ENCODE assay signal across 8 mouse cellular contexts in genomic region chr4:94614627-94615006, GRCm38 (mm10). TPM values are rescaled to one million over a fixed set of nuclear protein-coding genes. Genes with fewer than 3 reads are reported as not detected.
DNase-seq lines count a peak whose midpoint lies in the region; ATAC-seq and TF ChIP-seq lines count a peak whose summit lies in the region.

No protein-coding gene starts in this region.

- no peaks in the 10 kb centered on the region for H3K9me3 ChIP-seq in heart, embryonic 14.5 days (ENCODE audit: control insufficient read depth, low read length)
- no peaks in the 10 kb centered on the region for H3K9me3 ChIP-seq in hindbrain, embryonic 10.5 days

- in situ Hi-C loops in Patski (cut with MboI; ENCODE audit: low pct_unique_long_range_greater_than_20kb), result no loop called here

- H3K4me2 ChIP-seq in heart, embryonic 14.5 days (ENCODE audit: low read length), result peak overlapping the region; percentile 79

- CTCF ChIA-PET in Patski (lab: Charles Lee), result no interaction called here

- peaks cover 0 to 7% of the 10 kb centered on the region in 2 experiments; a peak in 1 of 4 replicates for H3K4me1 ChIP-seq in heart, embryonic 14.5 days (ENCODE audit: control insufficient read depth in 2 of 2, insufficient read depth in 2 of 2, low read length in 2 of 2)
- H3K4me1 ChIP-seq in hindbrain, embryonic 10.5 days (replicated peaks), result peaks cover 15% of the 10 kb centered on the region

- H3K27me3 ChIP-seq in heart, embryonic 14.5 days (ENCODE audit: control insufficient read depth, insufficient read depth, low read length), result no peaks in the 10 kb centered on the region
- no peaks in the 10 kb centered on the region for H3K27me3 ChIP-seq in Patski
- H3K27me3 ChIP-seq in hindbrain, embryonic 10.5 days (ENCODE audit: insufficient read depth, poor library complexity, severe bottlenecking), result no peaks in the 10 kb centered on the region

- H3K9ac ChIP-seq in heart, embryonic 14.5 days (ENCODE audit: low read length), result peak overlapping the region; percentile 82

- WGBS in heart, embryonic 14.5 days, result under 1% methylated on average over 18 of the region's 18 CpGs
- WGBS in hindbrain, embryonic 10.5 days, result under 1% methylated on average over 18 of the region's 18 CpGs

- peak overlapping the region; percentile 60 to 73 for H3K4me3 ChIP-seq in heart, embryonic 14.5 days (ENCODE audit: control insufficient read depth in 1 of 2, insufficient read depth in 1 of 2, low read depth in 1 of 2, low read length in 2 of 2)
- peak overlapping the region; percentile 74 for H3K4me3 ChIP-seq in hindbrain, embryonic 10.5 days

- peak; percentile 56 for ATAC-seq in heart, embryonic 14.5 days (ENCODE audit: insufficient number of reproducible peaks, insufficient read depth, low FRiP score, low read depth)
- peak; percentile 62 for ATAC-seq in Patski
- peak; percentile 63 for ATAC-seq in megakaryocyte-erythroid progenitor cell, adult 5-6 weeks (replicated peaks; ENCODE audit: low FRiP score, low TSS enrichment, poor library complexity, severe bottlenecking)

- POLR2A ChIA-PET in Patski (lab: Charles Lee), result interaction anchor here (1.4 to 1.6 kb wide), 2 partner anchors 9 to 14 kb away, joined by 3 read pairs; no protein-coding TSS in a partner anchor

- no peaks in the 10 kb centered on the region for H3K36me3 ChIP-seq in heart, embryonic 14.5 days (ENCODE audit: control insufficient read depth, insufficient read depth, low read length)
- H3K36me3 ChIP-seq in hindbrain, embryonic 10.5 days, result peaks cover 3% of the 10 kb centered on the region; the same call in 1 of the 2 replicates

- peak overlapping the region; percentile 10 to 35; a peak in 3 of 4 replicates for H3K27ac ChIP-seq in heart, embryonic 14.5 days (replicated peaks in 1 of 2; ENCODE audit: control insufficient read depth in 1 of 2, insufficient read depth in 1 of 2, low read depth in 2 of 2, low read length in 2 of 2)
- peak overlapping the region; percentile 90 for H3K27ac ChIP-seq in hindbrain, embryonic 10.5 days

- no peak for DNase-seq in heart, postnatal 10 days
- no peak for DNase-seq in Patski (ENCODE audit: low read depth, low spot score)
- no peak for DNase-seq in hindbrain, embryonic 10.5 days (ENCODE audit: low spot score)
- DNase-seq in ovary, adult 18-20 months (ENCODE audit: low spot score), result no peak
- no peak for DNase-seq in cerebellum, adult 8-10 months
- DNase-seq in testis, postnatal 10 days (ENCODE audit: low spot score), result no peak

- no peak for TF ChIP-seq CTCF in Patski (IDR thresholded peaks at IDR 0.05)

- intact Hi-C loops in heart, postnatal 10 days (cut with DNase I), result no loop called here

RNA-seq across cellular contexts. Expression of gene Ift74, which starts 0.3 kb away (rescaled TPM):
- polyA plus RNA-seq in heart, embryonic 14.5 days (2014; fragmentation: Nextera tagmentation; extraction: Ambion mirVana), result 11.7 and 15.1 TPM in 2 replicates
- total RNA-seq in heart, postnatal 10 days (2021), result 1 to 10 TPM; 6.8 to 7.4 TPM
- polyA plus RNA-seq in Patski (2021), result 46.5 TPM
- 36.7 and 53.1 TPM in 2 replicates for polyA plus RNA-seq in hindbrain, embryonic 10.5 days (2016; fragmentation: Nextera tagmentation; extraction: Ambion mirVana)
- 6.9 and 8.2 TPM in 2 replicates for total RNA-seq in megakaryocyte-erythroid progenitor cell, adult 5-6 weeks (2014; fragmentation: Nextera tagmentation)
- 18.3 and 20.9 TPM in 2 replicates for total RNA-seq in megakaryocyte-erythroid progenitor cell, adult 5-6 weeks (2017)

RNA-seq across cellular contexts. Expression of gene Plaa, which starts 11.6 kb away (rescaled TPM):
- 55.7 and 59.3 TPM in 2 replicates for polyA plus RNA-seq in heart, embryonic 14.5 days (2014; fragmentation: Nextera tagmentation; extraction: Ambion mirVana)
- 10 to 100 TPM; 48.7 to 49.1 TPM for total RNA-seq in heart, postnatal 10 days (2021)
- polyA plus RNA-seq in Patski (2021), result 51.6 TPM
- polyA plus RNA-seq in hindbrain, embryonic 10.5 days (2016; fragmentation: Nextera tagmentation; extraction: Ambion mirVana), result 70.1 and 89.9 TPM in 2 replicates
- total RNA-seq in megakaryocyte-erythroid progenitor cell, adult 5-6 weeks (2014; fragmentation: Nextera tagmentation), result 53.9 and 74.0 TPM in 2 replicates
- total RNA-seq in megakaryocyte-erythroid progenitor cell, adult 5-6 weeks (2017), result 131 and 154 TPM in 2 replicates

RNA-seq across cellular contexts. Expression of gene Lrrc19, which starts 35.3 kb away (rescaled TPM):
- polyA plus RNA-seq in heart, embryonic 14.5 days (2014; fragmentation: Nextera tagmentation; extraction: Ambion mirVana), result 0.16 and 0.26 TPM in 2 replicates
- not detected for total RNA-seq in heart, postnatal 10 days (2021)
- 0.12 TPM for polyA plus RNA-seq in Patski (2021)
- polyA plus RNA-seq in hindbrain, embryonic 10.5 days (2016; fragmentation: Nextera tagmentation; extraction: Ambion mirVana), result 0.92 and 1.0 TPM in 2 replicates
- not detected in 2 replicates for total RNA-seq in megakaryocyte-erythroid progenitor cell, adult 5-6 weeks (2014; fragmentation: Nextera tagmentation)
- not detected in 2 replicates for total RNA-seq in megakaryocyte-erythroid progenitor cell, adult 5-6 weeks (2017)

RNA-seq across cellular contexts. Expression of gene Caap1, which starts 58.0 kb away (rescaled TPM):
- polyA plus RNA-seq in heart, embryonic 14.5 days (2014; fragmentation: Nextera tagmentation; extraction: Ambion mirVana), result 10.0 and 12.3 TPM in 2 replicates
- total RNA-seq in heart, postnatal 10 days (2021), result 1 to 10 TPM; 4.7 to 6.4 TPM
- 9.7 TPM for polyA plus RNA-seq in Patski (2021)
- 25.7 and 26.5 TPM in 2 replicates for polyA plus RNA-seq in hindbrain, embryonic 10.5 days (2016; fragmentation: Nextera tagmentation; extraction: Ambion mirVana)
- 15.3 and 23.8 TPM in 2 replicates for total RNA-seq in megakaryocyte-erythroid progenitor cell, adult 5-6 weeks (2014; fragmentation: Nextera tagmentation)
- total RNA-seq in megakaryocyte-erythroid progenitor cell, adult 5-6 weeks (2017), result 29.9 and 34.4 TPM in 2 replicates

RNA-seq across cellular contexts. Expression of gene Gm10306, which starts 58.3 kb away (rescaled TPM):
- polyA plus RNA-seq in heart, embryonic 14.5 days (2014; fragmentation: Nextera tagmentation; extraction: Ambion mirVana), result not detected in 2 replicates
- not detected for total RNA-seq in heart, postnatal 10 days (2021)
- polyA plus RNA-seq in Patski (2021), result 0.14 TPM
- not detected in 2 replicates for polyA plus RNA-seq in hindbrain, embryonic 10.5 days (2016; fragmentation: Nextera tagmentation; extraction: Ambion mirVana)
- total RNA-seq in megakaryocyte-erythroid progenitor cell, adult 5-6 weeks (2014; fragmentation: Nextera tagmentation), result not detected in 2 replicates
- total RNA-seq in megakaryocyte-erythroid progenitor cell, adult 5-6 weeks (2017), result not detected in 2 replicates
